Mouse (Mus musculus) embryonic fibroblast, embryonic 13.5 days (primary cell): ENCODE results near the gene Cyth2. TPM values are rescaled to one million over a fixed set of nuclear protein-coding genes. Genes with fewer than 3 reads are reported as not detected.

Experiments used
- H3K27ac ChIP-seq: 2 replicates; pipeline ENCODE4 v1.5.1; 2012; ENCODE audit warnings: low read length, control low read depth, inconsistent platforms; ENCODE audit not compliant: insufficient read depth
- H3K4me1 ChIP-seq: 2 replicates; pipeline ENCODE4 v1.6.1; 2011; ENCODE audit warnings: low read length; ENCODE audit not compliant: control insufficient read depth, insufficient read depth
- H3K4me3 ChIP-seq: 2 replicates; pipeline ENCODE4 v1.5.1; 2011; ENCODE audit warnings: mild to moderate bottlenecking, control low read depth, low read length; ENCODE audit not compliant: insufficient read depth
- CTCF ChIP-seq: IDR thresholded peaks from 2 replicates; pipeline ENCODE4 v1.5.1; 2011; ENCODE audit warnings: mild to moderate bottlenecking, control low read depth, low read length, moderate library complexity, borderline replicate concordance; ENCODE audit not compliant: insufficient read depth
- POLR2A ChIP-seq: IDR thresholded peaks from 2 replicates; pipeline ENCODE4 v1.6.1; 2011; ENCODE audit warnings: low read depth, mild to moderate bottlenecking, control low read depth, low read length, moderate library complexity
- polyA plus RNA-seq: library from polyadenylated mRNA; stranded (reverse); fragments of >200 nt; gene quantifications from 2 replicates; pipeline ENCODE4 v1.2.4, GENCODE M21; 2011; ENCODE audit warnings: low read depth; ENCODE audit not compliant: missing spikeins, insufficient read length

Cyth2 gene
- polyA plus RNA-seq, 1 experiment = 63.7 TPM

GRCm38 (mm10) chr7:45833148-45833790, 18.9 kb upstream of the Cyth2 start:
- no peak overlapping the region for H3K27ac ChIP-seq

GRCm38 (mm10) chr7:45832428-45832827, 18.0 kb upstream of the Cyth2 start:
- H3K4me3 ChIP-seq = no peak overlapping the region

More at GRCm38 (mm10) chr7:45833148-45833790, 18.9 kb upstream of the Cyth2 start:
- Histone ChIP-seq H3K4me3 (no peak overlapping the region), H3K4me1 (no peaks in the 10 kb centered on the region)
- TF ChIP-seq POLR2A (no peak), CTCF (no peak)

GRCm38 (mm10) chr7:45831128-45831525, 16.7 kb upstream of the Cyth2 start:
- H3K4me1 ChIP-seq = no peaks in the 10 kb centered on the region
- TF ChIP-seq CTCF = no peak
- TF ChIP-seq POLR2A = no peak
- peak overlapping the region; percentile 95 for H3K4me3 ChIP-seq
- no peak overlapping the region for H3K27ac ChIP-seq

More at GRCm38 (mm10) chr7:45832428-45832827, 18.0 kb upstream of the Cyth2 start:
- Histone ChIP-seq H3K4me1 (no peaks in the 10 kb centered on the region), H3K27ac (no peak overlapping the region)
- TF ChIP-seq CTCF (no peak), POLR2A (no peak)

GRCm38 (mm10) chr7:45830427-45831127, 16.2 kb upstream of the Cyth2 start, which contains the start of gene Grwd1:
TSS of gene Grwd1 (minus strand) at chr7:45830944.
- 0 out of 2 replicates have a peak within 1 kb of the TSS, but pooled peaks have one; percentile 4 for H3K27ac ChIP-seq
- TF ChIP-seq POLR2A = peak; percentile 62
- no peak for TF ChIP-seq CTCF

GRCm38 (mm10) chr7:45826631-45827030, 12.2 kb upstream of the Cyth2 start:
- TF ChIP-seq CTCF = no peak
- TF ChIP-seq POLR2A = no peak
- Histone ChIP-seq H3K4me1 (no peaks in the 10 kb centered on the region; the same call in 1 of the 2 replicates), H3K4me3 (no peak overlapping the region), H3K27ac (no peak overlapping the region)

More at GRCm38 (mm10) chr7:45830427-45831127, 16.2 kb upstream of the Cyth2 start, which contains the start of gene Grwd1:
- Histone ChIP-seq H3K4me1 (no peaks in the 10 kb centered on the region; the same call in 1 of the 2 replicates), H3K4me3 (peak within 1 kb of the TSS; percentile 95)

- H3K4me3 ChIP-seq = no peak within 1 kb of the TSS
- TF ChIP-seq POLR2A = no peak
- TF ChIP-seq CTCF = no peak
- H3K27ac ChIP-seq = no peak within 1 kb of the TSS
- no peaks in the 10 kb centered on the region; the same call in 1 of the 2 replicates for H3K4me1 ChIP-seq
Observed at GRCm38 (mm10) chr7:45824598-45824997, 10.2 kb upstream of the Cyth2 start, which contains the start of gene Kcnj14. TSS of gene Kcnj14 (minus strand) at chr7:45824782.

- Histone ChIP-seq H3K27ac (peak overlapping the region; percentile 15; the same call in 1 of the 2 replicates), H3K4me1 (no peaks in the 10 kb centered on the region; the same call in 1 of the 2 replicates), H3K4me3 (no peak overlapping the region)
- TF ChIP-seq POLR2A (no peak), CTCF (no peak)
Observed at GRCm38 (mm10) chr7:45820913-45821312, 6.5 kb upstream of the Cyth2 start.

GRCm38 (mm10) chr7:45819843-45820242, 5.5 kb upstream of the Cyth2 start:
- H3K4me3 ChIP-seq = no peak overlapping the region
- TF ChIP-seq CTCF = no peak
- no peak for TF ChIP-seq POLR2A
- no peaks in the 10 kb centered on the region for H3K4me1 ChIP-seq
- H3K27ac ChIP-seq = no peak overlapping the region

GRCm38 (mm10) chr7:45815984-45816351, 1.6 kb upstream of the Cyth2 start:
- Histone ChIP-seq H3K27ac (no peak overlapping the region), H3K4me3 (no peak overlapping the region), H3K4me1 (peaks cover 6% of the 10 kb centered on the region; the same call in 1 of the 2 replicates)
- TF ChIP-seq CTCF (no peak), POLR2A (no peak)

GRCm38 (mm10) chr7:45815323-45815983, 1.1 kb upstream of the Cyth2 start:
- no peak overlapping the region for H3K4me3 ChIP-seq
- H3K4me1 ChIP-seq = peaks cover 6% of the 10 kb centered on the region; the same call in 1 of the 2 replicates
- TF ChIP-seq POLR2A = no peak
- no peak for TF ChIP-seq CTCF
- no peak overlapping the region for H3K27ac ChIP-seq
